Comparison of ENCODE assay signal across 8 mouse cellular contexts in genomic region chr19:4215451-4215840, GRCm38 (mm10). TPM values are rescaled to one million over a fixed set of nuclear protein-coding genes. Genes with fewer than 3 reads are reported as not detected.
DNase-seq lines count a peak whose midpoint lies in the region; ATAC-seq and TF ChIP-seq lines count a peak whose summit lies in the region.

No protein-coding gene starts in this region.

- peaks cover 37% of the 10 kb centered on the region for H3K4me1 ChIP-seq in kidney, postnatal 0 days (replicated peaks; ENCODE audit: insufficient read depth, low read length)
- H3K4me1 ChIP-seq in embryonic facial prominence, embryonic 12.5 days, result peaks cover 72% of the 10 kb centered on the region
- peaks cover 64% of the 10 kb centered on the region for H3K4me1 ChIP-seq in intestine, embryonic 14.5 days (replicated peaks; ENCODE audit: control insufficient read depth, insufficient read depth, low read length)

- under 1% methylated on average over 19 of the region's 21 CpGs for WGBS in kidney, postnatal 0 days
- under 1% methylated on average over 14 of the region's 21 CpGs for WGBS in embryonic facial prominence, embryonic 12.5 days
- 2% methylated on average over 20 of the region's 21 CpGs for WGBS in intestine, embryonic 14.5 days

- peak; percentile 28 for DNase-seq in kidney, postnatal 0 days (ENCODE audit: low spot score)
- DNase-seq in kidney, adult 18-20 months, result no peak
- DNase-seq in intestine, embryonic 14.5 days (ENCODE audit: low spot score), result no peak
- peak; percentile 35 for DNase-seq in naive thymus-derived CD4-positive, alpha-beta T cell, adult 2 months (ENCODE audit: low read depth)
- DNase-seq in yolk sac, embryonic 10.5 days (ENCODE audit: low spot score), result no peak
- no peak for DNase-seq in right cerebral cortex, postnatal 4 days
- DNase-seq in ovary, postnatal 36 days (ENCODE audit: low spot score), result no peak

- no peaks in the 10 kb centered on the region for H3K9me3 ChIP-seq in kidney, postnatal 0 days (replicated peaks; ENCODE audit: low read length)
- H3K9me3 ChIP-seq in embryonic facial prominence, embryonic 12.5 days, result no peaks in the 10 kb centered on the region
- H3K9me3 ChIP-seq in intestine, embryonic 14.5 days (ENCODE audit: control insufficient read depth, low read length), result no peaks in the 10 kb centered on the region

- no peak for ATAC-seq in kidney, postnatal 0 days (replicated peaks; ENCODE audit: low FRiP score, low read depth)
- ATAC-seq in embryonic facial prominence, embryonic 12.5 days (ENCODE audit: insufficient number of reproducible peaks, insufficient read depth, low FRiP score, low TSS enrichment), result no peak
- no peak for ATAC-seq in intestine, embryonic 14.5 days (replicated peaks; ENCODE audit: low FRiP score, low TSS enrichment, low read depth)

- peak overlapping the region; percentile 95 for H3K4me2 ChIP-seq in kidney, postnatal 0 days (ENCODE audit: low read length)
- H3K4me2 ChIP-seq in embryonic facial prominence, embryonic 12.5 days (replicated peaks), result peak overlapping the region; percentile 87
- H3K4me2 ChIP-seq in intestine, embryonic 14.5 days (ENCODE audit: low read length), result peak overlapping the region; percentile 81

- H3K27me3 ChIP-seq in kidney, postnatal 0 days (ENCODE audit: insufficient read depth, low read length), result no peaks in the 10 kb centered on the region
- no peaks in the 10 kb centered on the region for H3K27me3 ChIP-seq in embryonic facial prominence, embryonic 12.5 days
- H3K27me3 ChIP-seq in intestine, embryonic 14.5 days (replicated peaks; ENCODE audit: control insufficient read depth, insufficient read depth, low read length), result no peaks in the 10 kb centered on the region

- TF ChIP-seq CTCF in kidney, postnatal 0 days (IDR thresholded peaks at IDR 0.05; ENCODE audit: low read depth), result no peak

- H3K4me3 ChIP-seq in kidney, postnatal 0 days (replicated peaks; ENCODE audit: low read depth, low read length), result peak overlapping the region; percentile 91
- peak overlapping the region; percentile 82 for H3K4me3 ChIP-seq in embryonic facial prominence, embryonic 12.5 days
- peak overlapping the region; percentile 84 for H3K4me3 ChIP-seq in intestine, embryonic 14.5 days (ENCODE audit: low read depth, low read length)

- H3K36me3 ChIP-seq in kidney, postnatal 0 days (ENCODE audit: insufficient read depth, low read length), result no peaks in the 10 kb centered on the region
- H3K36me3 ChIP-seq in embryonic facial prominence, embryonic 12.5 days, result no peaks in the 10 kb centered on the region
- no peaks in the 10 kb centered on the region for H3K36me3 ChIP-seq in intestine, embryonic 14.5 days (ENCODE audit: control insufficient read depth, insufficient read depth, low read length)

- H3K9ac ChIP-seq in kidney, postnatal 0 days (ENCODE audit: low read depth, low read length), result peak overlapping the region; percentile 98
- H3K9ac ChIP-seq in embryonic facial prominence, embryonic 12.5 days, result peak overlapping the region; percentile 92
- H3K9ac ChIP-seq in intestine, embryonic 14.5 days (ENCODE audit: low read length), result peak overlapping the region; percentile 97

- H3K27ac ChIP-seq in kidney, postnatal 0 days, result peak overlapping the region; percentile 97
- peak overlapping the region; percentile 94 for H3K27ac ChIP-seq in embryonic facial prominence, embryonic 12.5 days
- peak overlapping the region; percentile 94 for H3K27ac ChIP-seq in intestine, embryonic 14.5 days (ENCODE audit: low read depth)

RNA-seq across cellular contexts. Expression of gene AC109138.7, which starts 1.3 kb away (rescaled TPM):
- not detected in 2 replicates for polyA plus RNA-seq in kidney, postnatal 0 days (2015; fragmentation: Nextera tagmentation; extraction: Ambion mirVana)
- not detected in 2 replicates for polyA plus RNA-seq in embryonic facial prominence, embryonic 12.5 days (2016; fragmentation: Nextera tagmentation; extraction: Ambion mirVana)
- polyA plus RNA-seq in intestine, embryonic 14.5 days (2014; fragmentation: Nextera tagmentation; extraction: Ambion mirVana), result not detected in 2 replicates

RNA-seq across cellular contexts. Expression of gene Clcf1, which starts 1.4 kb away (rescaled TPM):
- polyA plus RNA-seq in kidney, postnatal 0 days (2015; fragmentation: Nextera tagmentation; extraction: Ambion mirVana), result 6.5 and 6.7 TPM in 2 replicates
- polyA plus RNA-seq in embryonic facial prominence, embryonic 12.5 days (2016; fragmentation: Nextera tagmentation; extraction: Ambion mirVana), result 8.5 and 9.7 TPM in 2 replicates
- polyA plus RNA-seq in intestine, embryonic 14.5 days (2014; fragmentation: Nextera tagmentation; extraction: Ambion mirVana), result 6.9 and 7.5 TPM in 2 replicates

RNA-seq across cellular contexts. Expression of gene Rad9a, which starts 14.0 kb away (rescaled TPM):
- 22.8 and 25.7 TPM in 2 replicates for polyA plus RNA-seq in kidney, postnatal 0 days (2015; fragmentation: Nextera tagmentation; extraction: Ambion mirVana)
- 42.7 and 45.2 TPM in 2 replicates for polyA plus RNA-seq in embryonic facial prominence, embryonic 12.5 days (2016; fragmentation: Nextera tagmentation; extraction: Ambion mirVana)
- 33.2 and 38.3 TPM in 2 replicates for polyA plus RNA-seq in intestine, embryonic 14.5 days (2014; fragmentation: Nextera tagmentation; extraction: Ambion mirVana)

RNA-seq across cellular contexts. Expression of gene Pold4, which starts 16.3 kb away (rescaled TPM):
- 40.9 and 43.6 TPM in 2 replicates for polyA plus RNA-seq in kidney, postnatal 0 days (2015; fragmentation: Nextera tagmentation; extraction: Ambion mirVana)
- polyA plus RNA-seq in embryonic facial prominence, embryonic 12.5 days (2016; fragmentation: Nextera tagmentation; extraction: Ambion mirVana), result 14.9 and 21.6 TPM in 2 replicates
- 30.8 and 30.9 TPM in 2 replicates for polyA plus RNA-seq in intestine, embryonic 14.5 days (2014; fragmentation: Nextera tagmentation; extraction: Ambion mirVana)

RNA-seq across cellular contexts. Expression of gene Ppp1ca, which starts 23.6 kb away (rescaled TPM):
- 804 and 864 TPM in 2 replicates for polyA plus RNA-seq in kidney, postnatal 0 days (2015; fragmentation: Nextera tagmentation; extraction: Ambion mirVana)
- polyA plus RNA-seq in embryonic facial prominence, embryonic 12.5 days (2016; fragmentation: Nextera tagmentation; extraction: Ambion mirVana), result 782 and 783 TPM in 2 replicates
- 837 and 863 TPM in 2 replicates for polyA plus RNA-seq in intestine, embryonic 14.5 days (2014; fragmentation: Nextera tagmentation; extraction: Ambion mirVana)

Comparison
In these comparisons a context has a peak if more than half of its experiments do, and no peak if none do; other contexts are left out.
1. DNase-seq: peak in kidney, postnatal 0 days (single experiment) and naive thymus-derived CD4-positive, alpha-beta T cell, adult 2 months (single experiment); none in kidney, adult 18-20 months (single experiment), intestine, embryonic 14.5 days (single experiment), yolk sac, embryonic 10.5 days (single experiment), right cerebral cortex, postnatal 4 days (single experiment) and ovary, postnatal 36 days (single experiment).
2. Peak in every context shown above with its lines, with median percentiles within 50 percentile points of each other: H3K27ac ChIP-seq, H3K4me2 ChIP-seq, H3K4me3 ChIP-seq and H3K9ac ChIP-seq.